Mouse (Mus musculus) bone marrow macrophage, adult 2 months (primary cell): Measurements from ENCODE around the gene Ush2a.

Experiments
- CTCF ChIP-seq: IDR thresholded peaks from 2 replicates; pipeline ENCODE4 v1.5.1; 2012; ENCODE audit warnings: low read depth, mild to moderate bottlenecking, low read length, moderate library complexity
- POLR2A ChIP-seq: IDR thresholded peaks from 2 replicates; pipeline ENCODE4 v1.6.1; 2012; ENCODE audit warnings: mild to moderate bottlenecking, low read depth, low read length, borderline replicate concordance

DNA sequence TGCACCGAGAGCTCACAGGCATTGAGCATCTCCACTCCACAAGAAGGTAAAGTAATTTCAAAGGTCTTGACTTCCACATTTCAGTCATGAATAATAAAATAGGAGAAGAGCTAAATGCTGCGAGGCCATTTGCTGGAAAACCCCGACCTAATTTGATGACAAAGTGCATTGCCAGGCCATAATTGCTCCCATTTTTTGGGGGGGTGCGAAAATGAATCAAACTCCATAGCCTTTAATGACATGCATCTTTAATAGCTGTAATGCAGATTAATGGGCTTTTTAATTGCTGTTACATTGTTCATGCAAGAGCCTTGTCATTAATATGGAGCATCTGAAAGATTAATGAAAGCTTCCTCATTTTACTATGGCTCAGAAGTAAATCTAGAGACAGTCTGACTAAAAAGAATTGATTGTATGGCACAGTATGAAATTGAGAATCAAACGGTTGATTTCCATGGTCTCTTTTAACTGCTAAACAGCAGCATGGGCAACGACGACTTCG lies 314.5 kb downstream of the Ush2a start:
- TF ChIP-seq POLR2A: no peak
- no peak for TF ChIP-seq CTCF
